Mouse (Mus musculus) G1E (cell line): ENCODE measurements around the gene Mast2. TPM values are rescaled to one million over a fixed set of nuclear protein-coding genes. Genes with fewer than 3 reads are reported as not detected.

Experiments used
- ATAC-seq: 2 replicates; pipeline ENCODE4 v1.8.0; 2016; ENCODE audit warnings: mild to moderate bottlenecking; ENCODE audit not compliant: insufficient number of reproducible peaks, poor library complexity, low FRiP score, severe bottlenecking; ENCODE audit errors: extremely low read depth
- DNase-seq: peaks from one replicate; pipeline ENCODE4 v3.0.0; 2012; ENCODE audit warnings: low spot score
- H3K27me3 ChIP-seq: 2 replicates; pipeline ENCODE4 v1.6.1; 2012; ENCODE audit warnings: mild to moderate bottlenecking, low read length, inconsistent platforms; ENCODE audit not compliant: insufficient read depth
- H3K36me3 ChIP-seq: replicated peaks from 2 replicates; pipeline ENCODE3; 2012; ENCODE audit warnings: mild to moderate bottlenecking, inconsistent platforms
- H3K4me1 ChIP-seq: 2 replicates; pipeline ENCODE4 v1.6.1; 2012; ENCODE audit warnings: low read depth, low read length, inconsistent platforms, mixed read lengths; ENCODE audit not compliant: insufficient read depth
- H3K4me3 ChIP-seq: 2 replicates; pipeline ENCODE4 v1.5.1; 2012; ENCODE audit warnings: low read depth, mild to moderate bottlenecking, inconsistent platforms, low read length, moderate library complexity, mixed read lengths
- H3K9me3 ChIP-seq: replicated peaks from 2 replicates; pipeline ENCODE4 v1.6.1; 2012; ENCODE audit warnings: inconsistent platforms
- CTCF ChIP-seq: IDR thresholded peaks from 2 replicates; pipeline ENCODE4 v1.5.1; 2012; ENCODE audit warnings: low read depth, low read length, inconsistent platforms, mixed read lengths
- GATA1 ChIP-seq: IDR thresholded peaks from 2 replicates; pipeline ENCODE4 v1.6.1; 2012; ENCODE audit warnings: borderline replicate concordance, low read length, inconsistent platforms, mixed read lengths
- GATA2 ChIP-seq: IDR thresholded peaks from 2 replicates; pipeline ENCODE4 v1.6.1; 2012; ENCODE audit warnings: low read depth, low read length, inconsistent platforms, borderline replicate concordance
- POLR2AphosphoS5 ChIP-seq: IDR thresholded peaks from 2 replicates; pipeline ENCODE4 v1.6.1; 2012; ENCODE audit warnings: low read depth, low read length, inconsistent platforms; ENCODE audit not compliant: insufficient replicate concordance
- TAL1 ChIP-seq: conservative IDR thresholded peaks from 2 replicates; pipeline ENCODE4 v1.6.1; 2012; ENCODE audit warnings: low read depth, low read length, inconsistent platforms, mixed read lengths
- polyA plus RNA-seq: library from polyadenylated mRNA; stranded (reverse); fragments of >175 nt; gene quantifications from 2 replicates; pipeline ENCODE4 v1.2.3, GENCODE M21; 2012
- total RNA-seq, 2 experiments: library from RNA; stranded (forward) in 1 of 2; stranded (reverse) in 1 of 2; fragments of 200-1000 nt in 1 of 2; fragments of >200 nt in 1 of 2; fragmentation: Nextera tagmentation in 1 of 2; gene quantifications; 2 replicates each; pipeline ENCODE4 v1.2.3; 2014 to 2017

Gene Mast2
- total and polyA plus RNA-seq, 3 experiments: 10.7 to 64.7 (median 63.0) TPM

DNA sequence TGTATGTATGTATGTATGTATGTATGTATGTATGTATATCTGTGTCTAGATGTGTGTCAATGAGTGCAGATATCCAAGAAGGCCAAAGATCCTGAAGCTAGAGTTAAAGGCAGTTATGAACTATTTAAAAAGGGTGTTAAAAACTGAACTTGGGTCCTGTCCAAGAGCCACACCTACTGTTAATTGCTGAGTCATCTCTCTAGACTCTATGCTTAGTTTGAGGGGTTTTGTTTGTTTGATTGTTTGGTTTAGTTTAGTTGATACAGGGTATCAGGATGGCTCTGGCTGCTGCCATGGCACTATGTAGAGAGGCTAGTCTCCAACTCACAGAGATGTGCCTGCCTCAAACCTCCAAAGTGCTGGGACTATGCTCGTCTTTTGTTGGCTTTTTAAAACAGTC is 61.3 kb downstream of the Mast2 start:
- Histone ChIP-seq H3K4me1 (peaks cover 11% of the 10 kb centered on the region; the same call in 1 of the 2 replicates), H3K27me3 (no peaks in the 10 kb centered on the region), H3K36me3 (no peaks in the 10 kb centered on the region), H3K9me3 (no peaks in the 10 kb centered on the region), H3K4me3 (no peak overlapping the region)
- DNase-seq: peak; percentile 3
- no peak for ATAC-seq
- TF ChIP-seq GATA1 (no peak), POLR2AphosphoS5 (no peak), CTCF (no peak), TAL1 (no peak), GATA2 (no peak)

DNA sequence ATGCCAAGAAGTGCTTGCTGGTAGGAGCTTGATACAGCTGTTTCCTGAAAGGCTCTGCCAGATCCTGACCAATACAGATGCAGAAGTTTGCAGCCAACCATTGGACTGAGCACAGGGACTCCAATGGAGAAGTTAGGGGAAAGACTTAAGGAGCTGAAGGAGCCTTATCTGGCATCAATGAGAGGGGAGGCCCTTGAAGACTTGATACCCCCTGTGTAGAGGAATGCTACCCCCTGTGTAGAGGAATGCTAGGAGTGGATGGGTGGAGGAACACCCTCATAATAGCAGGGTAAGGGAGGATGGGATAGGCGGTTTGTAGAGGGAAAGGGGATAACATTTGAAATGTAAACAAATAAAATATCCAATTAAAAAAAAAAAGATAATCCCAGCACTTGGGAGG is 65.9 kb downstream of the Mast2 start:
- ATAC-seq: no peak
- TF ChIP-seq POLR2AphosphoS5: no peak
- TF ChIP-seq GATA1: no peak
- no peak for TF ChIP-seq TAL1
- TF ChIP-seq CTCF: no peak
- no peak for TF ChIP-seq GATA2
- H3K4me3 ChIP-seq: no peak overlapping the region
- no peaks in the 10 kb centered on the region for H3K36me3 ChIP-seq
- peaks cover 8% of the 10 kb centered on the region; the same call in 1 of the 2 replicates for H3K4me1 ChIP-seq
- H3K9me3 ChIP-seq: no peaks in the 10 kb centered on the region
- H3K27me3 ChIP-seq: no peaks in the 10 kb centered on the region
- no peak for DNase-seq

DNA sequence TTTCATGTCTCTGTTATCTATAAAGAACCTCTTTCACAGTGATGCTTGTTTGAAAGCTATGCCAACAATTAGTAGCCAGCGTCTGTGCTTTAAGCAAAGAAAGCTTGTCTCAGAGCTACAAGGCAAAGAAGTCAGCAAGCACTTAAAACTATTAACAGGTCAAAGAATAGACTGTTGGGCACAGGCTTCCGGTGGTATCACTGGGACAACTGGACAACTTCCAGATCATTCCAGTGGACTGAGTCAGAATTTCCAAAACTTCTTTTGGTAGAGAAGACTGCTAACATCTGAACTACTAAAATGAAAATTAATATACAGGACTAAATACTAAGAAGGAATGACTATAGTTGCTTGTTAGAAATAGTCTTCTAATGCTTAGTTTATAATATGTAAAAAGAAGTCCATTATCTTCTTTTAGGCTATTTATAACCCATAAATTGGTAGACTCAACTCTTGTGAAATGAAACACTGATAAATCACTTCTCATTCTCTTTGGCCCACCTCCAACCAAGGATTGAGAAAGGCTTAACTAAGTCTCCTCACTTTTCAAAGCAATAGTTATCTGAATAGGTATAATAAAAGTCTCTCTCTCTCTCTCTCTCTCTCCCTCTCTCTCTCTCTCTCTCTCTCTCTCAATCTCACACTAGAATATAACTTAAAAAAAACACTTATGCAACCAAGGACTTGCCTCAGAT is 85.9 kb downstream of the Mast2 start:
- Histone ChIP-seq H3K36me3 (no peaks in the 10 kb centered on the region), H3K4me1 (no peaks in the 10 kb centered on the region), H3K4me3 (no peak overlapping the region), H3K9me3 (no peaks in the 10 kb centered on the region), H3K27me3 (no peaks in the 10 kb centered on the region)
- ATAC-seq: no peak
- no peak for DNase-seq
- no peak for TF ChIP-seq POLR2AphosphoS5
- TF ChIP-seq GATA2: no peak
- no peak for TF ChIP-seq TAL1
- TF ChIP-seq CTCF: no peak
- TF ChIP-seq GATA1: no peak

DNA sequence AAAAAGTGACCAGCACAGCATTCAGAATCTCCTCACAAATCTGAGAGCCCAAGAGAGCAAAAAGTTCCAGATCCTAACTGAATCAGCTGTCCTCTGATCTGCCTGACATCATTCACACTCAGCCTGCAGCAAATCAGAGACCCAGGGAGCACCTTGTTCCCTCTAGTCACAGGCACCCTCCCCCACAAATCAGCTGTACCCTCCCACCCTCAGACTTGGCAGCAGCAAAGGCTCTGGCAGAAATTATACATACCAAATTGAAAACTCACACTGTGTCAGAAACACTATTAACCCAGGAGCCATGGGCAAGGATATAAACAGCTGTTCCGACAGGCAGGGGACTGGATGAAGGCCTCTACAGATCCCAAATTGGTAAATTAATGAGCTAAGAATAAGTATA is 92.3 kb downstream of the Mast2 start:
- Histone ChIP-seq H3K4me3 (no peak overlapping the region), H3K27me3 (no peaks in the 10 kb centered on the region), H3K4me1 (no peaks in the 10 kb centered on the region), H3K9me3 (no peaks in the 10 kb centered on the region), H3K36me3 (peaks cover 9% of the 10 kb centered on the region)
- no peak for TF ChIP-seq TAL1
- no peak for TF ChIP-seq GATA2
- TF ChIP-seq CTCF: no peak
- no peak for TF ChIP-seq GATA1
- DNase-seq (no peak), ATAC-seq (no peak)

DNA sequence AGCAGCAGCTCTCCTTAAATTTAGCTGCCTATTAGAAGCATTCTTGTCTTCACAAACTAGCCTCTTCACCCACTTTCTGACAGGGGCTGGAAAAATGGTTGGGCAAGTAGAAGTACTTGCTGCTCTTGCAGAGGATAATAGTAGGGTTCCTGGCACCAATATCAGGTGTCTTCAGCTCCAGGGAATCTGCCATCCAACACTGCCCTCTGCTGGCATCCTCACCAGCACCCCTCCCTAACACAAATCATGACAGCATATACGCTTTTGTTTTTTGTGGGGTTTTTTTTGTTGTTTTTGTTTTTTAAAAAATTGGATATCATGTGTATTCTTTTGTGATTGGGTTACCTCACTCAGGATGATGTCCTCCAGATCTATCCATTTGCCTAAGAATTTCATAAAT is 105.9 kb downstream of the Mast2 start:
- no peak for ATAC-seq
- DNase-seq: no peak
- H3K4me1 ChIP-seq: no peaks in the 10 kb centered on the region; the same call in 1 of the 2 replicates

DNA sequence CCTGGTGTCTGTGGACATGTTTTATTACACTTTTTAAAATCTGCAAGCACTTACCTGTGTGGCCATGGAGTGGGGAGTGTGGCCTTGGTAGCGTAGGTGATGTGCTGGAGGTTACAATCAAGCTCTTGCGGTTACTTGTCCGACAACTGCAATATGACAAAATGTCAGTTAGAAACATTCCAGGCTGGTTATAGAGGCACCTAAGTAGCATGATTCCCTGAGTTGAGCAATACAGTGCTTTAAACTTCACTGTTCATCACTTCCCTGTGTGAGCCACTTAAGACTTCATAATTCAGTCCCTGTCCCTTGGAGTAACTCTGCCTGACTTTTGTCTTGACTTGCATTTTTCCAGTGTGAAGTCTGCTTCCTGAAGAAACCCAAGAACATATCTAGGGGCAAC is 111.1 kb downstream of the Mast2 start:
- Histone ChIP-seq H3K27me3 (no peaks in the 10 kb centered on the region), H3K9me3 (no peaks in the 10 kb centered on the region), H3K36me3 (peaks cover 16% of the 10 kb centered on the region), H3K4me3 (no peak overlapping the region), H3K4me1 (no peaks in the 10 kb centered on the region; the same call in 1 of the 2 replicates)
- no peak for DNase-seq
- ATAC-seq: no peak
- TF ChIP-seq GATA1 (no peak), CTCF (no peak), POLR2AphosphoS5 (no peak), GATA2 (no peak), TAL1 (no peak)

More for the DNA sequence above, 105.9 kb downstream of the Mast2 start:
- no peaks in the 10 kb centered on the region for H3K36me3 ChIP-seq
- H3K4me3 ChIP-seq: no peak overlapping the region
- TF ChIP-seq CTCF (no peak), POLR2AphosphoS5 (no peak), GATA2 (no peak), TAL1 (no peak)
- no peaks in the 10 kb centered on the region for H3K27me3 ChIP-seq
- peaks cover 2% of the 10 kb centered on the region; the same call in 1 of the 2 replicates for H3K9me3 ChIP-seq

DNA sequence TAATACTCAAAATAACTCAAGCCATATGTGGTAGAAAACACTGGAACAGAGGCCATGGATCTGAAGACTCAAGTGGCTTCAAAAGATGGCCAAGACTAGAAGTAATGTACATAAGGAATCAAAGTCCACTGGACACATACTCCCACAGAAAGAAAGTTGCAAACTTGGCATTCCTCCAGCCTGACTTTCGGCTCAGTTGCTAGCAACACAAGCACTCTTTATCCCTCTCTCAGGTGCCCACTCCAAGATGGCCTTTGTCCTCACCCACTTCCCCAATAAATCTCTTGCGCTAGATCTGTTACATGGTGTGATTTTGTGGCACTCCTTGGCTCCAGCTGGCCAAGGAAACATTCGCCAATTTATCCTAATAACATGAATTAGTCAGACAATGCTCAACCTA is 111.5 kb downstream of the Mast2 start:
- Histone ChIP-seq H3K27me3 (no peaks in the 10 kb centered on the region), H3K36me3 (peaks cover 16% of the 10 kb centered on the region), H3K4me1 (no peaks in the 10 kb centered on the region; the same call in 1 of the 2 replicates), H3K9me3 (no peaks in the 10 kb centered on the region), H3K4me3 (no peak overlapping the region)
- TF ChIP-seq GATA2 (no peak), TAL1 (no peak), GATA1 (no peak), POLR2AphosphoS5 (no peak), CTCF (no peak)
- no peak for DNase-seq
- no peak for ATAC-seq
